Mouse (Mus musculus) left cerebral cortex, postnatal 25 days (tissue): ENCODE data around the gene Creg2. TPM values are rescaled to one million over a fixed set of nuclear protein-coding genes. Genes with fewer than 3 reads are reported as not detected.
A peak's percentile ranks its signal among the peaks of the same experiment; 100 is the strongest.
"Not testable (repeated sequence)": the region's sequence is repeated elsewhere in the genome, so short reads cannot be mapped to it uniquely, and the experiment has no call there.

Experiments used
- DNase-seq, 2 experiments: peaks; one replicate each; pipeline ENCODE4 v3.0.0; 2022; ENCODE audit warnings: low spot score in 2 of 2, mixed read lengths in 1 of 2
- intact Hi-C: fragments of 180-260 bp; cut with DNase I; formaldehyde crosslinking; loops from one replicate; pipeline ENCODE4 v1.15.1; 2025
- total RNA-seq, 2 experiments: library from RNA; stranded (reverse); gene quantifications; 2 replicates each; pipeline ENCODE4 v1.2.3; 2021

Creg2 gene
- total RNA-seq, 2 experiments from 2014 or later, result 75.2 to 82.4 TPM

- DNase-seq, result no peak
- intact Hi-C loops, result no loop called here
Measured at GRCm38 (mm10) chr1:39613061-39613460, 38.2 kb downstream of the Creg2 start.

- intact Hi-C loops, result no loop called here
Measured at GRCm38 (mm10) chr1:39612491-39612890, 38.8 kb downstream of the Creg2 start.

DNA sequence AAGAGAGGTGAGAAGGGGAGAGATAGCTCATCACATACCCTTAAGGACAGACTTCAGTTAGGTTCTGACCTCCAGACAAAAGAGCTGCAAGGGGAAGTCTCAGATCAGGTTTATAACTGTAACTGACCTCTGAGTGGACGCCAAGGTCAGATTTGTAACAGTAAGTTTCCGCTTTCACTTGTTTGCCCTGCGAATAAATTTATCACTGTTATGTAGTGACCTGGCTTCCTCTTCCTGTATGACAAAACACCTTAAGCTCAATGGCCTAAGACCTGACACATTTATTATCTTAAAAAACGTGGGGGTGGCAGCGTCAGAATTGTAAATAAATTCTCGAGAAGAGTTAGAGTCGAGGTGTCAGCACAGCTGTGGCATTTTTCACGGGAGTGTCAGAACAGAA is 42.7 kb downstream of the Creg2 start:
- no peak for DNase-seq
- intact Hi-C loops, result no loop called here

More at GRCm38 (mm10) chr1:39612491-39612890, 38.8 kb downstream of the Creg2 start:
- no peak for DNase-seq

DNA sequence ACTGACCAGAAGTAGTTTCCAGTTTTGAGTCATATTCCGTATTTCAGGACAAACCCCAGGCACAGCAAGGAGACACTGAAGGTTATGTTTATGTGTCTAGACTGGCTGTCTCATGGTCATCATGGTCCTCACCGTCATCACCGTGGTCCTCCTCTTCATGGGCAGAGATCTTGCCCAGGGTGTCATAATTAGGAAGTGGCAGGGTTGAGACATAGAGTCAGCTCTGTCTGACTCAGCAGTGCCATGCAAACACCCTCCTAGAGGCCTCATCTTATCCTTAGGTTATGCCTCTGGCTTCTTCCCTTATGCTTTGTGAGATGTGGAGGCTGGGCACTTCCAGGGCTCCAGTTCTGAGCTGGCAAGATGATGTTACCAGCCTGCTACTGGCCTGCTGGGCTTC is 48.8 kb downstream of the Creg2 start:
- intact Hi-C loops, result no loop called here

GRCm38 (mm10) chr1:39598726-39599125 is 52.5 kb downstream of the Creg2 start:
- intact Hi-C loops, result no loop called here
- peak in 1 of 2 experiments; percentile 51 for DNase-seq

More for the DNA sequence above, 48.8 kb downstream of the Creg2 start:
- no peak for DNase-seq

GRCm38 (mm10) chr1:39597135-39597534 is 54.1 kb downstream of the Creg2 start:
- intact Hi-C loops, DNase-seq: not testable (repeated sequence)

- intact Hi-C loops, result no loop called here
- DNase-seq, result no peak
Measured at GRCm38 (mm10) chr1:39593836-39594235, 57.4 kb downstream of the Creg2 start.

DNA sequence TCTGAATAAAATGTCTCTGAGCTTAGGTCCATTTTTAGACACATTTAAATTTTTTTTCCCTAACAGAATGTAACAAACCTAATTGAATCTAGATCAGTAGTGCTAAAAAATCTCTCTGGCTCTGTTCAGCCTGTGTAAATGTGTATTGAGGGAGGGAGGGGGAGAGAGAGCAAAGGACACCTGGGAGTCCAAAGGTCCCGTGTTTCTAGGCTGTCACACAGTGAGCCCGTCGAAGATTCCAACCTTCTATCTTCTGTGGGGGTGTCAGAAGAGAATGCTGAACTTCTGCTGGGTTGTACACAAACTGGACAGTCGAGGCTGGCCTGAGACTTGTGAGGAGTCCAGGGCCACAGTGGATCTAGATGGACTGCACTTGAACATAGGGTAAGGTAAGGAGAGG is 59.2 kb downstream of the Creg2 start:
- intact Hi-C loops, result no loop called here
- DNase-seq, result no peak

DNA sequence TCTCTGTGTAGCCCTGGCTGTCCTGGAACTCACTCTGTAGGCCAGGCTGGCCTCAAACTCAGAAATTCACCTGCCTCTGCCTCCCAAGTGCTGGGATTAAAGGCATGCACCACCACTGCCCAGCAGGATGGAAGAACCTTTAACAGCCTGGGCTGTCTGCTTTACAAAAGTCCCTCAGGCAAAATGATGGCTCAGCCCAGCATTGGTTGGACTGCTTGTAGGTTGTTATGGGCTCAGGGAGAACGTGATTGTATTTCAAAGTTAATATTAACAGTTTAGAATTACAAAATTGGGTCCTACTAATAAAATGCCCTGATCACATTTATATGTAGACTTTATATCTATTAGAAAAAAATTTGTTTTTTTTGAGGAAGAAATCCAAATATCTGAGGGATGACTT is 59.7 kb downstream of the Creg2 start:
- intact Hi-C loops, DNase-seq: not testable (repeated sequence)

- intact Hi-C loops, result no loop called here
- no peak for DNase-seq
Measured at GRCm38 (mm10) chr1:39590193-39590592, 61.1 kb downstream of the Creg2 start.

DNA sequence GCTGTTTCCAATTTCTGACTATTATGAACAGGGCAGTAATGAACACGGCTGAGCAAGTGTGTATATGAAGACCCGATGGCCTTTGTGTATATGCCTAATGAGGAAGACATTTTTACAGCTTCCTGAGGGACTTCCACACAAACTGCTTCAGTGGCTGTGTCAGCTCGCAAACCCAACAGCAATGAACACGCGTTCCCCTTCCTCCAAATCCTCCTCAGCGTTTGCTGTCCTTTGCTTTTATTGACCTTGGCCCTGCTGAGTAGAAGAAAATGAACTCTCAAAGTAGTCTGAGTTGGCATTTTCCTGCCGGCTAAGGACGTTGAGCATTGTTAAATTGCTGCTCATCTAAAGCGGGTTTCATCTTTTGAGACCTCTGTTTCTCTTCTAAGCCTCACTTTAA is 65.9 kb downstream of the Creg2 start:
- intact Hi-C loops, result no loop called here
- no peak for DNase-seq

GRCm38 (mm10) chr1:39583173-39583572 is 68.1 kb downstream of the Creg2 start:
- intact Hi-C loops, result no loop called here
- DNase-seq, result no peak

DNA sequence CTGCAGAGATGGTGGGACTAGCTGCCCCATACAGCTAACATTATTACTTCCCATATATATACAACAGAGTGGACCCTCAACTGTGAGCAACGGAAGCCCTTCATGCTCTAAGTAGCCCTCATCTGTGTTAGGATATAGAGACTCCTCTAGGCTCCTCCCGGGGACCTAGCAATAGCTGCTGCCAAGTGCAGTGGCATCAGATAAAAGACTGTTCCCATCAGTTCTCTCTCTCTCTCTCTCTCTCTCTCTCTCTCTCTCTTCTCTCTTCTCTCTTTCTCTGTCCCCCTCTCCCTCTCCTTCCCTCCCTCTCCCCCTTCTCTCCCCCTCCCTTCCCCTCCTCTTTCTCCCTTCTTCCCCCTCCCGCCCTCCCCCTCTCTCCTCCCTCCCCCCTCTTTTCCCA is 70.1 kb downstream of the Creg2 start:
- intact Hi-C loops, result no loop called here
- no peak for DNase-seq

GRCm38 (mm10) chr1:39579139-39579538 is 72.1 kb downstream of the Creg2 start:
- intact Hi-C loops, result no loop called here
- DNase-seq, result no peak

- intact Hi-C loops, result no loop called here
- no peak for DNase-seq
Measured at GRCm38 (mm10) chr1:39578446-39578845, 72.8 kb downstream of the Creg2 start.

GRCm38 (mm10) chr1:39577253-39577705 is 74.0 kb downstream of the Creg2 start, which contains the start of gene Rnf149:
Gene Rnf149 (minus strand): TSS chr1:39577405.
- DNase-seq, result peak; percentile 96 to 98
- intact Hi-C loops, result loop anchor here (2.0 kb wide), 1 partner anchor 74 kb away; the partner anchor contains the start of gene Creg2

- DNase-seq, result peak in 1 of 2 experiments; percentile 67
- intact Hi-C loops, result loop anchor here (2.0 kb wide), 1 partner anchor 74 kb away; the partner anchor contains the start of gene Creg2
Measured at GRCm38 (mm10) chr1:39576431-39577243, 74.6 kb downstream of the Creg2 start.

GRCm38 (mm10) chr1:39575778-39576375 is 75.4 kb downstream of the Creg2 start:
- intact Hi-C loops, result loop anchor here (2.0 kb wide), 1 partner anchor 75 kb away; the partner anchor contains the start of gene Creg2
- DNase-seq, result peak in 1 of 2 experiments; percentile 14

GRCm38 (mm10) chr1:39573890-39574289 is 77.4 kb downstream of the Creg2 start:
- no peak for DNase-seq
- intact Hi-C loops, result no loop called here

DNA sequence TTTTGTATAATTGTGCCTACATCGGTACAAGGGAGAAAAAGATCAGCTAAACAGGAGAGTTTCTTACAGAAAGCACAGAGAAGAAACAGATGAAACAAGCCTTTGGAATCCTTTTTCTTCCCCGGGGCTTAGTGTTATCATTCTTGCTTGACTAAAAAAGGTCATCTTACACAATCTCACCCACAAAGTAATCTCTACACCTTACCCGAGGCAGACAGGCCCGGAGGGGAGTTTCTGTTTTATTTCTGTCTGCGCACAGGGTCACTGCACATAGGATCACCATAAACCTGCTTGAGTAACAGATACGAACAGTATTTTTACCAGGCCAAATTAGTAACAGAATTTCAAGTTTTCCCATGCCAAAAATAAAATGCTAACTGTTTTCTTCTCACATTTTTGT is 79.6 kb downstream of the Creg2 start:
- no peak for DNase-seq
- intact Hi-C loops, result no loop called here
